Mouse (Mus musculus): ENCODE data around the gene Uqcrc1. TPM values are rescaled to one million over a fixed set of nuclear protein-coding genes. Genes with fewer than 3 reads are reported as not detected.

The Uqcrc1 gene
- polyA plus RNA-seq, 1 experiment from 2014 or later, result 553 TPM

GRCm38 (mm10) chr9:108992085-108992469 is 55.6 kb downstream of the Uqcrc1 start:
- H3K27me3 ChIP-seq (replicated peaks; ENCODE audit: control insufficient read depth, insufficient read depth, low read length), result no peaks in the 10 kb centered on the region
- H3K4me3 ChIP-seq (ENCODE audit: low read length), result peak overlapping the region; percentile 73
- no peaks in the 10 kb centered on the region for H3K36me3 ChIP-seq (ENCODE audit: control insufficient read depth, insufficient read depth, low read length)
- H3K4me1 ChIP-seq (ENCODE audit: control insufficient read depth, insufficient read depth, low read depth, low read length), result peaks cover 12% of the 10 kb centered on the region
- H3K9ac ChIP-seq (ENCODE audit: low read depth, low read length), result peak overlapping the region; percentile 84
- H3K4me2 ChIP-seq (ENCODE audit: low read length), result peak overlapping the region; percentile 81
- H3K9me3 ChIP-seq (ENCODE audit: control insufficient read depth, low read length), result no peaks in the 10 kb centered on the region
- 12% methylated on average over 18 of the region's 18 CpGs for WGBS
- ATAC-seq, result no peak; the same call in 1 of the 2 replicates
- H3K27ac ChIP-seq (ENCODE audit: low read depth, low read length), result peak overlapping the region; percentile 80

GRCm38 (mm10) chr9:108992620-108993361 is 56.4 kb downstream of the Uqcrc1 start:
- peaks cover 12% of the 10 kb centered on the region for H3K4me1 ChIP-seq (ENCODE audit: control insufficient read depth, insufficient read depth, low read depth, low read length)
- no peak for ATAC-seq
- H3K27me3 ChIP-seq (replicated peaks; ENCODE audit: control insufficient read depth, insufficient read depth, low read length), result no peaks in the 10 kb centered on the region
- peak overlapping the region; percentile 81 for H3K4me2 ChIP-seq (ENCODE audit: low read length)
- peak overlapping the region; percentile 73 for H3K4me3 ChIP-seq (ENCODE audit: low read length)
- H3K36me3 ChIP-seq (ENCODE audit: control insufficient read depth, insufficient read depth, low read length), result no peaks in the 10 kb centered on the region
- H3K9me3 ChIP-seq (ENCODE audit: control insufficient read depth, low read length), result no peaks in the 10 kb centered on the region
- WGBS, result 84% methylated on average over 9 of the region's 9 CpGs
- no peak overlapping the region for H3K27ac ChIP-seq (ENCODE audit: low read depth, low read length)
- no peak overlapping the region for H3K9ac ChIP-seq (ENCODE audit: low read depth, low read length)

- no peak overlapping the region for H3K4me3 ChIP-seq (ENCODE audit: low read length)
Measured at GRCm38 (mm10) chr9:108996411-108996810, 60.0 kb downstream of the Uqcrc1 start.

GRCm38 (mm10) chr9:108998287-108999166 is 62.1 kb downstream of the Uqcrc1 start:
- no peak for ATAC-seq
- no peak overlapping the region for H3K9ac ChIP-seq (ENCODE audit: low read depth, low read length)
- no peak overlapping the region for H3K27ac ChIP-seq (ENCODE audit: low read depth, low read length)
- 80% methylated on average over 19 of the region's 19 CpGs for WGBS
- no peaks in the 10 kb centered on the region for H3K9me3 ChIP-seq (ENCODE audit: control insufficient read depth, low read length)
- H3K4me1 ChIP-seq (ENCODE audit: control insufficient read depth, insufficient read depth, low read depth, low read length), result no peaks in the 10 kb centered on the region; the same call in 1 of the 2 replicates
- H3K4me2 ChIP-seq (ENCODE audit: low read length), result no peak overlapping the region
- H3K4me3 ChIP-seq (ENCODE audit: low read length), result no peak overlapping the region
- H3K27me3 ChIP-seq (replicated peaks; ENCODE audit: control insufficient read depth, insufficient read depth, low read length), result no peaks in the 10 kb centered on the region
- no peaks in the 10 kb centered on the region for H3K36me3 ChIP-seq (ENCODE audit: control insufficient read depth, insufficient read depth, low read length)

More at GRCm38 (mm10) chr9:108996411-108996810, 60.0 kb downstream of the Uqcrc1 start:
- H3K36me3 ChIP-seq (ENCODE audit: control insufficient read depth, insufficient read depth, low read length), result no peaks in the 10 kb centered on the region
- H3K9ac ChIP-seq (ENCODE audit: low read depth, low read length), result no peak overlapping the region
- no peak for ATAC-seq
- no peak overlapping the region for H3K4me2 ChIP-seq (ENCODE audit: low read length)
- 81% methylated on average over 9 of the region's 9 CpGs for WGBS
- peaks cover 7% of the 10 kb centered on the region for H3K4me1 ChIP-seq (ENCODE audit: control insufficient read depth, insufficient read depth, low read depth, low read length)
- H3K27ac ChIP-seq (ENCODE audit: low read depth, low read length), result no peak overlapping the region
- no peaks in the 10 kb centered on the region for H3K27me3 ChIP-seq (replicated peaks; ENCODE audit: control insufficient read depth, insufficient read depth, low read length)
- no peaks in the 10 kb centered on the region for H3K9me3 ChIP-seq (ENCODE audit: control insufficient read depth, low read length)

- Histone ChIP-seq H3K27me3 (replicated peaks; ENCODE audit: control insufficient read depth, insufficient read depth, low read length) (no peaks in the 10 kb centered on the region), H3K9ac (ENCODE audit: low read depth, low read length) (no peak overlapping the region), H3K9me3 (ENCODE audit: control insufficient read depth, low read length) (no peaks in the 10 kb centered on the region), H3K36me3 (ENCODE audit: control insufficient read depth, insufficient read depth, low read length) (no peaks in the 10 kb centered on the region), H3K27ac (ENCODE audit: low read depth, low read length) (no peak overlapping the region), H3K4me3 (ENCODE audit: low read length) (no peak overlapping the region), H3K4me1 (ENCODE audit: control insufficient read depth, insufficient read depth, low read depth, low read length) (no peaks in the 10 kb centered on the region), H3K4me2 (ENCODE audit: low read length) (no peak overlapping the region)
- 86% methylated on average over 4 of the region's 4 CpGs for WGBS
- no peak for ATAC-seq
Measured at GRCm38 (mm10) chr9:108999167-108999526, 62.7 kb downstream of the Uqcrc1 start.

MicroRNA genes within 50 kb of the gene (microRNA counts, 519-probe panel; counts per million panel counts)
- not detected for microRNA mmu-miR-711

Small RNA genes within 50 kb of the gene (microRNA-seq; reads per million reads assigned to microRNA genes)
- gene Mir711, result not detected

Other genes with a start within 250 kb of the Uqcrc1 start
- 36.8 and 52.8 TPM in 2 replicates for gene Prkar2a, start 247.3 kb upstream of the Uqcrc1 start, polyA plus RNA-seq (2015; fragmentation: Nextera tagmentation; extraction: Ambion mirVana)
- gene Ip6k2, start 152.8 kb upstream of the Uqcrc1 start, polyA plus RNA-seq (2015; fragmentation: Nextera tagmentation; extraction: Ambion mirVana), result 178 and 185 TPM in 2 replicates
- gene Nckipsd, start 128.3 kb upstream of the Uqcrc1 start, polyA plus RNA-seq (2015; fragmentation: Nextera tagmentation; extraction: Ambion mirVana), result 32.2 and 35.1 TPM in 2 replicates
- gene Celsr3, start 110.3 kb upstream of the Uqcrc1 start, polyA plus RNA-seq (2015; fragmentation: Nextera tagmentation; extraction: Ambion mirVana), result 11.6 and 12.8 TPM in 2 replicates
- gene Slc26a6, start 83.3 kb upstream of the Uqcrc1 start, polyA plus RNA-seq (2015; fragmentation: Nextera tagmentation; extraction: Ambion mirVana), result 21.9 and 22.2 TPM in 2 replicates
- 0.17 TPM in 1 of 2 replicates, not detected in the other for gene Tmem89, start 22.0 kb upstream of the Uqcrc1 start, polyA plus RNA-seq (2015; fragmentation: Nextera tagmentation; extraction: Ambion mirVana)
- gene Col7a1, start 17.0 kb downstream of the Uqcrc1 start, polyA plus RNA-seq (2015; fragmentation: Nextera tagmentation; extraction: Ambion mirVana), result 1.5 and 1.7 TPM in 2 replicates
- not detected in 2 replicates for gene Ucn2, start 49.4 kb downstream of the Uqcrc1 start, polyA plus RNA-seq (2015; fragmentation: Nextera tagmentation; extraction: Ambion mirVana)
- gene Pfkfb4, start 55.1 kb downstream of the Uqcrc1 start, polyA plus RNA-seq (2015; fragmentation: Nextera tagmentation; extraction: Ambion mirVana), result 31.3 and 31.9 TPM in 2 replicates
- 83.2 and 87.5 TPM in 2 replicates for gene Shisa5, start 101.9 kb downstream of the Uqcrc1 start, polyA plus RNA-seq (2015; fragmentation: Nextera tagmentation; extraction: Ambion mirVana)
- gene Trex1, start 123.1 kb downstream of the Uqcrc1 start, polyA plus RNA-seq (2015; fragmentation: Nextera tagmentation; extraction: Ambion mirVana), result 13.6 and 14.2 TPM in 2 replicates
- gene Atrip, start 137.5 kb downstream of the Uqcrc1 start, polyA plus RNA-seq (2015; fragmentation: Nextera tagmentation; extraction: Ambion mirVana), result 30.0 and 31.8 TPM in 2 replicates
- gene Ccdc51, start 145.9 kb downstream of the Uqcrc1 start, polyA plus RNA-seq (2015; fragmentation: Nextera tagmentation; extraction: Ambion mirVana), result 12.5 and 13.1 TPM in 2 replicates
- 586 and 663 TPM in 2 replicates for gene Tma7, start 146.0 kb downstream of the Uqcrc1 start, polyA plus RNA-seq (2015; fragmentation: Nextera tagmentation; extraction: Ambion mirVana)
- gene Plxnb1, start 158.8 kb downstream of the Uqcrc1 start, polyA plus RNA-seq (2015; fragmentation: Nextera tagmentation; extraction: Ambion mirVana), result 12.6 and 18.2 TPM in 2 replicates
- not detected in 2 replicates for gene Fbxw21, start 225.4 kb downstream of the Uqcrc1 start, polyA plus RNA-seq (2015; fragmentation: Nextera tagmentation; extraction: Ambion mirVana)

Measured in hindbrain, embryonic 16.5 days (tissue).